Mouse (Mus musculus): Measurements from ENCODE around the gene Sars2. TPM values are rescaled to one million over a fixed set of nuclear protein-coding genes. Genes with fewer than 3 reads are reported as not detected.

Gene Sars2
- total RNA-seq, 2 experiments from 2014 or later: 17.5 to 23.7 TPM

Other genes starting within 250 kb of the Sars2 start
- gene Ifnl2, start 231.5 kb upstream of the Sars2 start, total RNA-seq (2021): not detected
- not detected for gene Ifnl3, start 219.2 kb upstream of the Sars2 start, total RNA-seq (2021)
- gene Sycn, start 201.1 kb upstream of the Sars2 start, total RNA-seq (2021): not detected
- not detected for gene Nccrp1, start 194.7 kb upstream of the Sars2 start, total RNA-seq (2021)
- 10 to 100 TPM; 45.5 to 49.6 TPM for gene Samd4b, start 143.8 kb upstream of the Sars2 start, total RNA-seq (2021)
- 10 to 100 TPM; 19.4 to 20.4 TPM for gene Pak4, start 143.8 kb upstream of the Sars2 start, total RNA-seq (2021)
- gene Acp7, start 110.7 kb upstream of the Sars2 start, total RNA-seq (2021): not detected
- gene Fbxo27, start 49.1 kb upstream of the Sars2 start, total RNA-seq (2021): 1 to 10 TPM; 1.0 to 2.0 TPM
- gene Fbxo17, start 25.2 kb upstream of the Sars2 start, total RNA-seq (2021): 1 to 10 TPM; 3.7 to 6.0 TPM
- gene Mrps12, start 172 bp upstream of the Sars2 start, total RNA-seq (2021): 10 to 100 TPM; 63.8 to 72.4 TPM
- not detected for gene Ccer2, start 14.2 kb downstream of the Sars2 start, total RNA-seq (2021)
- gene Sirt2, start 24.7 kb downstream of the Sars2 start, total RNA-seq (2021): 10 to 100 TPM; 68.8 to 74.9 TPM
- 10 to 100 TPM; 25.1 to 25.3 TPM for gene Nfkbib, start 25.5 kb downstream of the Sars2 start, total RNA-seq (2021)
- 1 to 10 TPM; 3.7 to 4.9 TPM for gene Rinl, start 47.0 kb downstream of the Sars2 start, total RNA-seq (2021)
- gene Hnrnpl, start 66.5 kb downstream of the Sars2 start, total RNA-seq (2021): 100 to 1,000 TPM; 459 to 528 TPM
- gene Ech1, start 83.2 kb downstream of the Sars2 start, total RNA-seq (2021): 1,000 to 10,000 TPM; 1,178 to 1,235 TPM
- 10 to 100 TPM; 25.9 to 55.7 TPM for gene Lgals4, start 91.9 kb downstream of the Sars2 start, total RNA-seq (2021)
- gene Lgals7, start 121.9 kb downstream of the Sars2 start, total RNA-seq (2021): 1 to 10 TPM; 1.2 to 2.1 TPM
- under 1 TPM; 0.15 to 0.67 TPM for gene Capn12, start 139.4 kb downstream of the Sars2 start, total RNA-seq (2021)
- gene Actn4, start 220.3 kb downstream of the Sars2 start, total RNA-seq (2021): 100 to 1,000 TPM; 236 to 261 TPM
- gene Eif3k, start 239.9 kb downstream of the Sars2 start, total RNA-seq (2021): 100 to 1,000 TPM; 240 to 250 TPM
- 1 to 10 TPM; 3.3 to 4.9 TPM for gene Map4k1, start 240.1 kb downstream of the Sars2 start, total RNA-seq (2021)